Mouse (Mus musculus): ENCODE results near the gene 4921530L21Rik. TPM values are rescaled to one million over a fixed set of nuclear protein-coding genes. Genes with fewer than 3 reads are reported as not detected.

The 4921530L21Rik gene
- polyA plus RNA-seq, 1 experiment from 2014 or later = not detected

- H3K27ac ChIP-seq (ENCODE audit: low read length) = no peak overlapping the region
- H3K9me3 ChIP-seq (ENCODE audit: control insufficient read depth, low read length) = no peaks in the 10 kb centered on the region
- H3K4me2 ChIP-seq (ENCODE audit: low read depth, low read length) = no peak overlapping the region
- WGBS = 84% methylated on average over 2 of the region's 2 CpGs
- H3K4me1 ChIP-seq (ENCODE audit: control insufficient read depth, insufficient read depth, low read length) = no peaks in the 10 kb centered on the region
- no peak overlapping the region for H3K4me3 ChIP-seq (ENCODE audit: low read length)
- no peak overlapping the region for H3K9ac ChIP-seq (ENCODE audit: low read depth, low read length)
- ATAC-seq = no peak
- H3K27me3 ChIP-seq (replicated peaks; ENCODE audit: control insufficient read depth, insufficient read depth, low read length) = no peaks in the 10 kb centered on the region
- H3K36me3 ChIP-seq (ENCODE audit: control insufficient read depth, insufficient read depth, low read length) = no peaks in the 10 kb centered on the region
Observed at GRCm38 (mm10) chr14:95913293-95913692, 32.2 kb downstream of the 4921530L21Rik start.

GRCm38 (mm10) chr14:95926742-95927141, 45.7 kb downstream of the 4921530L21Rik start:
- Histone ChIP-seq H3K4me2 (ENCODE audit: low read depth, low read length) (no peak overlapping the region), H3K27me3 (replicated peaks; ENCODE audit: control insufficient read depth, insufficient read depth, low read length) (no peaks in the 10 kb centered on the region), H3K36me3 (ENCODE audit: control insufficient read depth, insufficient read depth, low read length) (no peaks in the 10 kb centered on the region), H3K9me3 (ENCODE audit: control insufficient read depth, low read length) (no peaks in the 10 kb centered on the region), H3K4me1 (ENCODE audit: control insufficient read depth, insufficient read depth, low read length) (no peaks in the 10 kb centered on the region), H3K9ac (ENCODE audit: low read depth, low read length) (no peak overlapping the region), H3K4me3 (ENCODE audit: low read length) (no peak overlapping the region), H3K27ac (ENCODE audit: low read length) (no peak overlapping the region)
- no peak for ATAC-seq
- WGBS = 78% methylated on average over 1 of the region's 1 CpGs

GRCm38 (mm10) chr14:95927810-95928785, 47.0 kb downstream of the 4921530L21Rik start:
- no peaks in the 10 kb centered on the region for H3K4me1 ChIP-seq (ENCODE audit: control insufficient read depth, insufficient read depth, low read length)
- no peaks in the 10 kb centered on the region for H3K36me3 ChIP-seq (ENCODE audit: control insufficient read depth, insufficient read depth, low read length)
- H3K9me3 ChIP-seq (ENCODE audit: control insufficient read depth, low read length) = no peaks in the 10 kb centered on the region
- peak; percentile 64 for ATAC-seq
- no peaks in the 10 kb centered on the region for H3K27me3 ChIP-seq (replicated peaks; ENCODE audit: control insufficient read depth, insufficient read depth, low read length)
- H3K4me2 ChIP-seq (ENCODE audit: low read depth, low read length) = no peak overlapping the region
- no peak overlapping the region for H3K9ac ChIP-seq (ENCODE audit: low read depth, low read length)
- no peak overlapping the region for H3K27ac ChIP-seq (ENCODE audit: low read length)
- no peak overlapping the region for H3K4me3 ChIP-seq (ENCODE audit: low read length)
- 64% methylated on average over 3 of the region's 3 CpGs for WGBS

Measured in intestine, embryonic 16.5 days (tissue).